Mouse (Mus musculus) cortical plate, adult 2 months (tissue): ENCODE measurements around the gene Pgd.

ENCODE experiments used
- CTCF ChIP-seq: fragments of 200-500 bp; IDR thresholded peaks from 2 replicates; pipeline ENCODE4 v1.5.1; 2011; ENCODE audit warnings: mild to moderate bottlenecking, control low read depth, low read length; ENCODE audit not compliant: insufficient read depth; ENCODE audit errors: extremely low read depth
- POLR2A ChIP-seq: fragments of 200-500 bp; IDR thresholded peaks from 2 replicates; pipeline ENCODE4 v1.6.1; 2011; ENCODE audit warnings: mild to moderate bottlenecking, low read length, control low read depth; ENCODE audit not compliant: insufficient read depth; ENCODE audit errors: extremely low read depth

DNA sequence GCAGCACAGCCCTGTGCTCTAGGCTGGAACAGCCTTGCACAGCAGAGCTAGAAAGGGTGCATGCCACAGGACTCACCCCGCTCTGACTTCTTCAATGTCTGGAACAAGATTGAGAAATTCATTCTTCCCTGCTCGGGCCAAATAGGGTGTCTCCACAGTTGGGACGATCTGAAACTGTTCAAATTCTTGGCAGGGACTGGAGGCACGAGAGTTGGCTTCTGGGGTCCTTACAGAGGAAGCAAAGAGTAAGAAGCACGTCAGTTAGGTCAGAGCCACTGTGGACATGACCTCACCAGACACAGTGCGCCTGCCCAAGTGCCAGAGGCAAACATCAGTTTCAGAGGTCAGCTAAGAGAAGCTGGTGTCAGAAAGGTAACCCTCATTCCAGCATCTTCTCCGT, 15.6 kb upstream of the Pgd start:
- TF ChIP-seq CTCF (no peak), POLR2A (no peak)
